Mouse (Mus musculus) spleen, adult 2 months (tissue): ENCODE measurements around the gene Lmbrd2. TPM values are rescaled to one million over a fixed set of nuclear protein-coding genes. Genes with fewer than 3 reads are reported as not detected.

Experiments used
- DNase-seq, 2 experiments: peaks; one replicate each; pipeline versions ENCODE4 v3.0.0 to v3.0.0-alpha.2; 2012 to 2021; ENCODE audit warnings: low spot score in 2 of 2, low read depth in 1 of 2
- H3K27ac ChIP-seq: fragments of 200-500 bp; 2 replicates; pipeline ENCODE4 v1.5.1; 2012; ENCODE audit warnings: low read length, inconsistent platforms; ENCODE audit not compliant: insufficient read depth
- H3K27me3 ChIP-seq: fragments of 200-500 bp; 2 replicates; pipeline ENCODE4 v1.6.1; 2012; ENCODE audit warnings: mild to moderate bottlenecking, moderate library complexity, low read length, inconsistent platforms; ENCODE audit not compliant: control insufficient read depth, insufficient read depth
- H3K36me3 ChIP-seq: fragments of 200-500 bp; 2 replicates; pipeline ENCODE4 v1.6.1; 2012; ENCODE audit warnings: mild to moderate bottlenecking, low read length, inconsistent platforms; ENCODE audit not compliant: control insufficient read depth, insufficient read depth
- H3K4me1 ChIP-seq: fragments of 200-500 bp; 2 replicates; pipeline ENCODE4 v1.6.1; 2011; ENCODE audit warnings: inconsistent platforms; ENCODE audit not compliant: control insufficient read depth, insufficient read depth, insufficient read length
- H3K4me3 ChIP-seq: fragments of 200-500 bp; 2 replicates; pipeline ENCODE4 v1.5.1; 2011; ENCODE audit warnings: mild to moderate bottlenecking, inconsistent platforms; ENCODE audit not compliant: insufficient read depth, insufficient read length; ENCODE audit errors: extremely low read depth
- CTCF ChIP-seq: fragments of 200-500 bp; IDR thresholded peaks from 2 replicates; pipeline ENCODE4 v1.5.1; 2011; ENCODE audit warnings: mild to moderate bottlenecking, inconsistent platforms; ENCODE audit not compliant: insufficient read depth, insufficient read length, insufficient replicate concordance; ENCODE audit errors: extremely low read depth
- POLR2A ChIP-seq: fragments of 200-500 bp; IDR thresholded peaks from 2 replicates; pipeline ENCODE4 v1.6.1; 2011; ENCODE audit warnings: low read depth, low read length, inconsistent platforms
- WGBS: fragments of 180-500 bp; shearing (Covaris S2); methylation state at CpG from one replicate; pipeline ENCODE4 v1.1.7; 2018; 5-methylcytosine and 5-hydroxymethylcytosine counted together
- polyA plus RNA-seq: library from polyadenylated mRNA; depleted of rRNA; stranded (reverse); fragments of >200 nt; gene quantifications from 2 replicates; pipeline ENCODE4 v1.2.3, GENCODE M21; 2012

The Lmbrd2 gene
- polyA plus RNA-seq, 1 experiment: 5.6 TPM

GRCm38 (mm10) chr15:9132693-9133443, 7.5 kb upstream of the Lmbrd2 start:
- WGBS: 88% methylated on average over 13 of the region's 13 CpGs
- Histone ChIP-seq H3K27me3 (no peaks in the 10 kb centered on the region), H3K27ac (0 out of 2 replicates have a peak overlapping the region, but pooled peaks have one; percentile 10), H3K4me1 (no peaks in the 10 kb centered on the region), H3K36me3 (no peaks in the 10 kb centered on the region), H3K4me3 (no peak overlapping the region)
- no peak for TF ChIP-seq CTCF
- no peak for DNase-seq

- Histone ChIP-seq H3K36me3 (no peaks in the 10 kb centered on the region), H3K27ac (no peak overlapping the region), H3K27me3 (no peaks in the 10 kb centered on the region), H3K4me3 (no peak overlapping the region), H3K4me1 (0 out of 2 replicates have a peak, but pooled peaks cover 4% of the 10 kb centered on the region)
- 87% methylated on average over 6 of the region's 6 CpGs for WGBS
- TF ChIP-seq POLR2A: no peak
- TF ChIP-seq CTCF: no peak
- DNase-seq: no peak
These were observed 5.4 kb upstream of the Lmbrd2 start for GRCm38 (mm10) chr15:9134891-9135507.

- H3K36me3 ChIP-seq: no peaks in the 10 kb centered on the region
- WGBS: 40% methylated on average over 10 of the region's 10 CpGs
- no peak for DNase-seq
- peak overlapping the region; percentile 26 for H3K4me3 ChIP-seq
- peaks cover 4% of the 10 kb centered on the region; the same call in 1 of the 2 replicates for H3K4me1 ChIP-seq
- TF ChIP-seq POLR2A (no peak), CTCF (no peak)
- H3K27me3 ChIP-seq: no peaks in the 10 kb centered on the region
- no peak overlapping the region for H3K27ac ChIP-seq
These were observed 903 bp upstream of the Lmbrd2 start for GRCm38 (mm10) chr15:9139447-9139846.

- Histone ChIP-seq H3K4me1 (peaks cover 4% of the 10 kb centered on the region; the same call in 1 of the 2 replicates), H3K36me3 (no peaks in the 10 kb centered on the region), H3K27ac (peak overlapping the region; percentile 45), H3K4me3 (peak overlapping the region; percentile 88), H3K27me3 (no peaks in the 10 kb centered on the region)
- DNase-seq: no peak
- TF ChIP-seq POLR2A (no peak), CTCF (no peak)
- under 1% methylated on average over 37 of the region's 37 CpGs for WGBS
These were observed 378 bp downstream of the Lmbrd2 start for GRCm38 (mm10) chr15:9140684-9141171.

- H3K27me3 ChIP-seq: no peaks in the 10 kb centered on the region
- DNase-seq: no peak
- TF ChIP-seq POLR2A (no peak), CTCF (no peak)
- no peak within 1 kb of the TSS for H3K27ac ChIP-seq
- H3K4me3 ChIP-seq: no peak within 1 kb of the TSS
- peaks cover 9% of the 10 kb centered on the region for H3K36me3 ChIP-seq
- H3K4me1 ChIP-seq: no peaks in the 10 kb centered on the region
These were observed 15.0 kb downstream of the Lmbrd2 start, which contains the start of gene Skp2 for GRCm38 (mm10) chr15:9155325-9155724. Gene Skp2, minus strand, starts transcription at chr15:9155425.

- Histone ChIP-seq H3K27ac (no peak overlapping the region), H3K4me3 (no peak overlapping the region), H3K4me1 (no peaks in the 10 kb centered on the region), H3K36me3 (peaks cover 4% of the 10 kb centered on the region), H3K27me3 (no peaks in the 10 kb centered on the region)
- no peak for DNase-seq
- 91% methylated on average over 4 of the region's 4 CpGs for WGBS
- TF ChIP-seq CTCF: no peak
- TF ChIP-seq POLR2A: no peak
These were observed 22.3 kb downstream of the Lmbrd2 start for GRCm38 (mm10) chr15:9162557-9163070.
